Mouse (Mus musculus): Measurements from ENCODE around the gene Dcaf7.

DNA sequence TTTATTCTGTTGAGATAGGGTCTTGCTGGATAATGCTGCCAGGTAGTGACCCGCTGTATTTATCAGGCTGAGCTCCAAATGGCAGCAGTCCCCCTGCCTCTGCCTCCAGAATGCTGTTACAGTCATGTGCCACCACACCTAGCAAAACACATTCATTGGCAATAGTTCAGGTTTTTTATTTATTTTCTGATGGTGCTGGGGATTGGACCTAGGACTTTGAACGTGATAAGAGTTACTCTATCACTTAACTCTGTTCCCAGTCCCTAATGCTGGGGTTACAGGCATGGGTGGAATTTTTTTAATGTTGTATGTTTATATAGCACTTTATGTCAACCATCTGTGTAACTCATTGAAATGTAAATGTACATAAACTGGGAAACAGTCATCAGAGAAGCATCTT, 17.2 kb downstream of the Dcaf7 start:
- TF ChIP-seq CTCF (IDR thresholded peaks at IDR 0.05; ENCODE audit: borderline replicate concordance, insufficient read depth, low read length) (no peak), POLR2A (IDR thresholded peaks at IDR 0.05; ENCODE audit: low read depth, low read length) (no peak)
